Mouse (Mus musculus): Measurements from ENCODE around the gene Trpm3.

GRCm38 (mm10) chr19:22595246-22595645 is 456.4 kb downstream of the Trpm3 start:
- no peak for TF ChIP-seq CTCF (IDR thresholded peaks at IDR 0.05; ENCODE audit: low read depth)
- no peak for TF ChIP-seq EP300 (IDR thresholded peaks at IDR 0.05; ENCODE audit: low read depth)
